Mouse (Mus musculus) MEL (cell line): Measurements from ENCODE around the gene Cbln1. TPM values are rescaled to one million over a fixed set of nuclear protein-coding genes. Genes with fewer than 3 reads are reported as not detected.

Experiments used
- DNase-seq: peaks from one replicate; pipeline ENCODE4 v3.0.0; 2011; ENCODE audit warnings: low read depth, low spot score
- H3K27ac ChIP-seq: 2 replicates; pipeline ENCODE4 v1.5.1; 2012; ENCODE audit warnings: low read depth, mild to moderate bottlenecking, control low read depth, low read length, moderate library complexity; ENCODE audit not compliant: control insufficient read depth
- H3K27me3 ChIP-seq, 2 experiments: fragments of 150-350 bp in 1 of 2; sonication (generic) in 1 of 2; 2 replicates each; pipeline ENCODE4 v1.6.1; 2012; ENCODE audit warnings: low read length in 2 of 2, mild to moderate bottlenecking in 2 of 2, improper control_type of control experiment in 1 of 2, moderate library complexity in 1 of 2; ENCODE audit not compliant: insufficient read depth in 2 of 2, control insufficient read depth in 1 of 2
- H3K36me3 ChIP-seq, 2 experiments: 2 replicates each; pipeline ENCODE4 v1.6.1; 2012 to 2014; ENCODE audit warnings: low read length in 2 of 2, improper control_type of control experiment in 1 of 2, inconsistent platforms in 1 of 2, mild to moderate bottlenecking in 1 of 2; ENCODE audit not compliant: insufficient read depth in 2 of 2, control insufficient read depth in 1 of 2
- H3K4me1 ChIP-seq, 2 experiments: fragments of 150-350 bp in 1 of 2; sonication (generic) in 1 of 2; 2 replicates each; pipeline ENCODE4 v1.6.1; 2012; ENCODE audit warnings: low read length in 2 of 2, improper control_type of control experiment in 1 of 2, mild to moderate bottlenecking in 1 of 2; ENCODE audit not compliant: insufficient read depth in 2 of 2, control insufficient read depth in 1 of 2
- H3K4me3 ChIP-seq, 2 experiments: fragments of 150-350 bp in 1 of 2; sonication (generic) in 1 of 2; 2 replicates each; pipeline ENCODE4 v1.5.1; 2012; ENCODE audit warnings: low read depth in 2 of 2, low read length in 2 of 2, mild to moderate bottlenecking in 2 of 2, moderate library complexity in 2 of 2, control low read depth in 1 of 2, improper control_type of control experiment in 1 of 2; ENCODE audit not compliant: control insufficient read depth in 1 of 2, insufficient read depth in 1 of 2
- H3K79me2 ChIP-seq: 2 replicates; pipeline ENCODE4 v1.6.1; 2012; ENCODE audit warnings: mild to moderate bottlenecking, low read length, moderate library complexity; ENCODE audit not compliant: control insufficient read depth, poor library complexity, insufficient read depth
- H3K9ac ChIP-seq: 2 replicates; pipeline ENCODE4 v1.6.1; 2012; ENCODE audit warnings: low read depth, mild to moderate bottlenecking, control low read depth, low read length, moderate library complexity; ENCODE audit not compliant: control insufficient read depth, poor library complexity, severe bottlenecking
- H3K9me3 ChIP-seq: fragments of 150-350 bp; sonication (generic); replicated peaks from 2 replicates; pipeline ENCODE4 v1.6.1; 2012; ENCODE audit warnings: mild to moderate bottlenecking, low read length, improper control_type of control experiment, moderate library complexity; ENCODE audit not compliant: insufficient read depth
- BHLHE40 ChIP-seq: IDR thresholded peaks from 2 replicates; pipeline ENCODE4 v1.6.1; 2012; ENCODE audit warnings: low read depth, mild to moderate bottlenecking, inconsistent platforms, low read length, improper control_type of control experiment, borderline replicate concordance
- CHD1 ChIP-seq: IDR thresholded peaks from 2 replicates; pipeline ENCODE4 v1.6.1; 2012; ENCODE audit warnings: low read depth, mild to moderate bottlenecking, inconsistent platforms, low read length, improper control_type of control experiment
- CHD2 ChIP-seq: IDR thresholded peaks from 2 replicates; pipeline ENCODE4 v1.6.1; 2011; ENCODE audit warnings: low read length, improper control_type of control experiment
- EP300 ChIP-seq, 2 experiments: IDR thresholded peaks; 2 replicates each; pipeline ENCODE4 v1.6.1; 2011; ENCODE audit warnings: improper control_type of control experiment in 2 of 2, low read length in 2 of 2, low read depth in 1 of 2, mild to moderate bottlenecking in 1 of 2
- ETS1 ChIP-seq: IDR thresholded peaks from 2 replicates; pipeline ENCODE4 v1.6.1; 2012; ENCODE audit warnings: low read depth, mild to moderate bottlenecking, inconsistent platforms, low read length, improper control_type of control experiment, moderate library complexity
- GABPA ChIP-seq: IDR thresholded peaks from 2 replicates; pipeline ENCODE4 v1.6.1; 2012; ENCODE audit warnings: low read depth, mild to moderate bottlenecking, inconsistent platforms, low read length, improper control_type of control experiment, moderate library complexity
- GATA1 ChIP-seq: IDR thresholded peaks from 2 replicates; pipeline ENCODE4 v1.6.1; 2011; ENCODE audit warnings: low read depth, low read length, improper control_type of control experiment
- JUND ChIP-seq: IDR thresholded peaks from 2 replicates; pipeline ENCODE4 v1.6.1; 2011; ENCODE audit warnings: low read depth, mild to moderate bottlenecking, improper control_type of control experiment, low read length
- MAFK ChIP-seq: IDR thresholded peaks from 2 replicates; pipeline ENCODE4 v1.6.1; 2011; ENCODE audit warnings: low read depth, mild to moderate bottlenecking, low read length, improper control_type of control experiment, borderline replicate concordance
- MAX ChIP-seq: IDR thresholded peaks from 2 replicates; pipeline ENCODE4 v1.6.1; 2011; ENCODE audit warnings: low read length, improper control_type of control experiment
- MAZ ChIP-seq: IDR thresholded peaks from 2 replicates; pipeline ENCODE4 v1.6.1; 2012; ENCODE audit warnings: low read depth, mild to moderate bottlenecking, inconsistent platforms, low read length, improper control_type of control experiment
- MEF2A ChIP-seq: IDR thresholded peaks from 2 replicates; pipeline ENCODE4 v1.6.1; 2014; ENCODE audit warnings: low read depth, mild to moderate bottlenecking, inconsistent platforms, low read length, improper control_type of control experiment; ENCODE audit not compliant: poor library complexity, insufficient replicate concordance, severe bottlenecking; ENCODE audit errors: extremely low read depth
- MXI1 ChIP-seq: IDR thresholded peaks from 2 replicates; pipeline ENCODE4 v1.6.1; 2011; ENCODE audit warnings: mild to moderate bottlenecking, low read depth, low read length, improper control_type of control experiment
- MYB ChIP-seq: IDR thresholded peaks from 2 replicates; pipeline ENCODE4 v1.6.1; 2011; ENCODE audit warnings: mild to moderate bottlenecking, low read depth, low read length, improper control_type of control experiment
- NRF1 ChIP-seq: IDR thresholded peaks from 2 replicates; pipeline ENCODE4 v1.6.1; 2014; ENCODE audit warnings: low read depth, mild to moderate bottlenecking, inconsistent platforms, low read length, improper control_type of control experiment, moderate library complexity; ENCODE audit not compliant: poor library complexity, insufficient read depth, severe bottlenecking
- POLR2AphosphoS2 ChIP-seq: IDR thresholded peaks from 2 replicates; pipeline ENCODE4 v1.6.1; 2011; ENCODE audit warnings: low read length, improper control_type of control experiment
- POLR2AphosphoS5 ChIP-seq: IDR thresholded peaks from 2 replicates; pipeline ENCODE4 v1.6.1; 2012; ENCODE audit warnings: low read depth, borderline replicate concordance, mild to moderate bottlenecking, inconsistent platforms, low read length, moderate library complexity, mixed read lengths
- RAD21 ChIP-seq: IDR thresholded peaks from 2 replicates; pipeline ENCODE4 v1.6.1; 2011; ENCODE audit warnings: mild to moderate bottlenecking, low read depth, low read length, improper control_type of control experiment
- RCOR1 ChIP-seq: IDR thresholded peaks from 2 replicates; pipeline ENCODE4 v1.6.1; 2012; ENCODE audit warnings: low read depth, mild to moderate bottlenecking, inconsistent platforms, low read length, improper control_type of control experiment
- SIN3A ChIP-seq: IDR thresholded peaks from 2 replicates; pipeline ENCODE4 v1.6.1; 2012; ENCODE audit warnings: low read length, improper control_type of control experiment, inconsistent platforms
- TCF12 ChIP-seq: IDR thresholded peaks from 2 replicates; pipeline ENCODE4 v1.6.1; 2014; ENCODE audit warnings: low read depth, mild to moderate bottlenecking, inconsistent platforms, low read length, improper control_type of control experiment, moderate library complexity
- USF2 ChIP-seq, 2 experiments: IDR thresholded peaks; 2 replicates each; pipeline ENCODE4 v1.6.1; 2011 to 2012; ENCODE audit warnings: improper control_type of control experiment in 2 of 2, low read length in 2 of 2, borderline replicate concordance in 1 of 2, inconsistent platforms in 1 of 2, low read depth in 1 of 2, mild to moderate bottlenecking in 1 of 2; ENCODE audit not compliant: insufficient read depth in 1 of 2
- ZC3H11A ChIP-seq: IDR thresholded peaks from 2 replicates; pipeline ENCODE4 v1.6.1; 2012; ENCODE audit warnings: low read depth, mild to moderate bottlenecking, inconsistent platforms, low read length, improper control_type of control experiment
- ZKSCAN1 ChIP-seq: IDR thresholded peaks from 2 replicates; pipeline ENCODE4 v1.6.1; 2012; ENCODE audit warnings: low read depth, mild to moderate bottlenecking, inconsistent platforms, low read length, improper control_type of control experiment, moderate library complexity
- ZMIZ1 ChIP-seq: IDR thresholded peaks from 2 replicates; pipeline ENCODE4 v1.6.1; 2012; ENCODE audit warnings: low read depth, mild to moderate bottlenecking, inconsistent platforms, low read length, improper control_type of control experiment, moderate library complexity
- ZNF384 ChIP-seq: IDR thresholded peaks from 2 replicates; pipeline ENCODE4 v1.6.1; 2012; ENCODE audit warnings: low read depth, mild to moderate bottlenecking, inconsistent platforms, low read length, improper control_type of control experiment
- polyA plus RNA-seq, 2 experiments: library from polyadenylated mRNA; stranded (reverse) in 1 of 2; unstranded in 1 of 2; fragments of >175 nt in 1 of 2; fragments of >200 nt in 1 of 2; gene quantifications; 2 replicates each; pipeline versions ENCODE4 v1.2.1 to v1.2.4; 2012; ENCODE audit warnings: low replicate concordance in 2 of 2, low read depth in 1 of 2; ENCODE audit not compliant: insufficient read length in 2 of 2, insufficient read depth in 1 of 2, missing spikeins in 1 of 2
- total RNA-seq: library from RNA; depleted of rRNA; stranded (reverse); fragments of 300-350 nt; gene quantifications from 2 replicates; pipeline ENCODE4 v1.2.3, GENCODE M21; 2012

The Cbln1 gene
- total and polyA plus RNA-seq, 3 experiments: not detected

DNA sequence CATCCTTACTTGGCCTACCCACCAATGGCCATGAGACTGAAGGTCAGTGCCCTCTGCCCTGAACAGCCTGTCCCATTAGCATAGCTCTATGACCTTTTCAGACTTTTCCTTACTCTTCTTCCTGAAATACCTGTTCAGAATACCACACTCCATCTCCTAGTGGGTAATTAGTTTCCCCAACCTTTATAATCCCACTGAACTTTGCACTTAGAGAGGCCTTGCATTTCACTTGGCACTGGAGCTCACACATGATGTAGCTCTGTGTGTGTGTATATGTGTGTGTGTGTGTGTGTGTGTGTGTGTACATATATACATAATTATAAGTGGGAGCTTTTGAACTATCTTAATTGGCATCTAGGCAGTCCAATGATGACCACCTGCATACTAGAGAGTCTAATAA lies 45.2 kb downstream of the Cbln1 start:
- no peak for DNase-seq
- Histone ChIP-seq H3K4me3 (no peak overlapping the region), H3K27ac (no peak overlapping the region), H3K9me3 (no peaks in the 10 kb centered on the region), H3K79me2 (no peaks in the 10 kb centered on the region), H3K27me3 (no peaks in the 10 kb centered on the region), H3K9ac (no peak overlapping the region), H3K4me1 (no peaks in the 10 kb centered on the region), H3K36me3 (no peaks in the 10 kb centered on the region)
- TF ChIP-seq MAX (no peak), POLR2AphosphoS2 (no peak), GATA1 (no peak), POLR2AphosphoS5 (no peak), CHD2 (no peak), JUND (no peak), RAD21 (no peak), MXI1 (no peak), BHLHE40 (no peak), TCF12 (no peak), ZMIZ1 (no peak), MYB (no peak), MAZ (no peak), USF2 (IDR thresholded peaks at IDR 0.05; ENCODE audit: borderline replicate concordance in 1 of 2, insufficient read depth in 1 of 2, low read depth in 1 of 2, low read length in 2 of 2) (no peak), MEF2A (no peak), NRF1 (no peak), SIN3A (no peak), ZNF384 (no peak), CHD1 (no peak), ZC3H11A (no peak)

DNA sequence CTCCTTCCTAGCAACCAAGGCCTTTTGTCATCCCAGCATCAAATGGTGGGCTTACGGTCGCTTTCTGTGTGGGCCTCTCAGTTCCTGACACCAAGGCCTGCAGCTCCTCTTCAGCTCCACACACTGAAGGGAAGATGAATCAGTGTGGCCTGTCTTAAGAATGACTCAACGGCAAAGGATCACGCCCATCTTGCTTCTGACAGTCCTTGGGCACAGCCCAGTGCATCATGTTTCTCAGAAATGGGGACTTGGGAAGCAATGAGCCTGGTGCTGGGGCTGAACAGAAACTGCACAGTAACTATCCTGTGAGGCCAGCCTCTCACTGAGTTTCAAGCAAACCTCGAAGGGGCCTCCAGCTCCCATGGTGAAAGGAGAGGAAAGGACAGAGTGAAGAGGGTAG lies 47.7 kb downstream of the Cbln1 start:
- H3K9me3 ChIP-seq: no peaks in the 10 kb centered on the region
- H3K4me1 ChIP-seq: no peaks in the 10 kb centered on the region
- no peak overlapping the region for H3K27ac ChIP-seq
- no peaks in the 10 kb centered on the region for H3K36me3 ChIP-seq
- TF ChIP-seq GABPA (no peak), ETS1 (no peak), ZC3H11A (no peak), TCF12 (no peak), ZKSCAN1 (no peak), EP300 (IDR thresholded peaks at IDR 0.05; ENCODE audit: low read depth in 1 of 2, low read length in 2 of 2) (no peak), POLR2AphosphoS2 (no peak), RCOR1 (no peak), ZMIZ1 (no peak), CHD1 (no peak), MYB (no peak), GATA1 (no peak), MAFK (no peak)
- H3K27me3 ChIP-seq: no peaks in the 10 kb centered on the region
- no peaks in the 10 kb centered on the region for H3K79me2 ChIP-seq
- no peak for DNase-seq
- no peak overlapping the region for H3K4me3 ChIP-seq
- H3K9ac ChIP-seq: no peak overlapping the region
